Mouse (Mus musculus) heart, embryonic 11.5 days (tissue): ENCODE results near the gene Pbxip1. TPM values are rescaled to one million over a fixed set of nuclear protein-coding genes. Genes with fewer than 3 reads are reported as not detected.
A peak's percentile ranks its signal among the peaks of the same experiment; 100 is the strongest.

ENCODE experiments used
- ATAC-seq: fragments of 200-750 bp; cut with Nextera tagmentation; replicated peaks from 2 replicates; pipeline ENCODE4 v1.8.0; 2017; ENCODE audit warnings: moderate library complexity; ENCODE audit not compliant: insufficient number of reproducible peaks, low FRiP score, low TSS enrichment
- H3K27ac ChIP-seq: fragments of 300-500 bp; sonication (generic); 2 replicates; pipeline ENCODE4 v1.5.1; 2014; ENCODE audit warnings: mild to moderate bottlenecking, low read depth, low read length
- H3K27me3 ChIP-seq: fragments of 300-500 bp; sonication (generic); 2 replicates; pipeline ENCODE4 v1.6.1; 2014; ENCODE audit warnings: mild to moderate bottlenecking, low read length, mixed read lengths; ENCODE audit not compliant: control insufficient read depth, insufficient read depth
- H3K36me3 ChIP-seq: fragments of 300-500 bp; sonication (generic); 2 replicates; pipeline ENCODE4 v1.6.1; 2014; ENCODE audit warnings: mild to moderate bottlenecking, low read length, moderate library complexity, mixed read lengths; ENCODE audit not compliant: control insufficient read depth, insufficient read depth
- H3K4me1 ChIP-seq: fragments of 300-500 bp; sonication (generic); 2 replicates; pipeline ENCODE4 v1.6.1; 2014; ENCODE audit warnings: low read length; ENCODE audit not compliant: control insufficient read depth, insufficient read depth
- H3K4me2 ChIP-seq: fragments of 300-500 bp; sonication (generic); 2 replicates; pipeline ENCODE4 v1.6.1; 2014; ENCODE audit warnings: mild to moderate bottlenecking, moderate library complexity
- H3K4me3 ChIP-seq: fragments of 300-500 bp; sonication (generic); 2 replicates; pipeline ENCODE4 v1.5.1; 2014; ENCODE audit warnings: low read depth, low read length
- H3K9ac ChIP-seq: fragments of 300-500 bp; sonication (generic); 2 replicates; pipeline ENCODE4 v1.6.1; 2014; ENCODE audit warnings: mild to moderate bottlenecking, low read depth, low read length, moderate library complexity
- H3K9me3 ChIP-seq: fragments of 300-500 bp; sonication (generic); replicated peaks from 2 replicates; pipeline ENCODE4 v1.6.1; 2016; ENCODE audit warnings: low read length; ENCODE audit not compliant: control insufficient read depth
- WGBS: fragments of 180-500 bp; shearing (Covaris S2); extraction: QIAGEN DNeasy Blood & Tissue Kit; methylation state at CpG from one replicate; pipeline ENCODE4 v1.1.7; 2014; ENCODE audit not compliant: insufficient replicate concordance; 5-methylcytosine and 5-hydroxymethylcytosine counted together
- polyA plus RNA-seq: library from polyadenylated mRNA; unstranded; fragments of >200 nt; fragmentation: Nextera tagmentation; extraction: Ambion mirVana; gene quantifications from 2 replicates; pipeline ENCODE4 v1.2.1, GENCODE M21; 2014

Gene Pbxip1
- polyA plus RNA-seq, 1 experiment from 2014 or later, result 28.6 TPM

GRCm38 (mm10) chr3:89402693-89403092, 33.8 kb upstream of the Pbxip1 start, which contains the start of gene Lenep:
Gene Lenep (minus strand): TSS chr3:89402793.
- no peaks in the 10 kb centered on the region for H3K4me1 ChIP-seq
- no peak within 1 kb of the TSS for H3K4me3 ChIP-seq
- H3K9me3 ChIP-seq, result no peaks in the 10 kb centered on the region
- H3K4me2 ChIP-seq, result no peak within 1 kb of the TSS
- no peaks in the 10 kb centered on the region for H3K27me3 ChIP-seq
- H3K36me3 ChIP-seq, result peaks cover 12% of the 10 kb centered on the region
- no peak within 1 kb of the TSS for H3K9ac ChIP-seq
- no peak for ATAC-seq
- no peak within 1 kb of the TSS for H3K27ac ChIP-seq
- WGBS, result 75% methylated on average over 5 of the region's 5 CpGs

DNA sequence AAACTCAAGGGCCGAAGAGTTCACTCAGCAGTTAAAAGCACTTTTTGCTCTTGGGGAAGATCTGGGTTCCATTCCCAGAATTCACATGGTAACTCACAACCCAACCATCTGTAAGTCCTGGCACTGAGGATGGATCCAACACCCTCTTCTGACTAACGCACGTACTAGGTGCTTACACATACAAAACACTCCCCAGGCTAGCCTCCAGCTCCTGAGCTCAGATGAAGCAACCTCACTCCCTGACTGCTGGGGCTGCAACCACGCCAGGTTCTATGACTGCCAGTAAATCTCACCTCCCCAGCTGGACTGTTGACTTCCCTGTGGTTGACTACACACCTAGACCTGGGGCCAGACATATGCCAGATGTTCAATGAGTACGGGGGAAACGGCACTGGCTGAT, 29.6 kb upstream of the Pbxip1 start:
- Histone ChIP-seq H3K36me3 (peaks cover 10% of the 10 kb centered on the region), H3K9ac (no peak overlapping the region), H3K27me3 (no peaks in the 10 kb centered on the region), H3K4me2 (no peak overlapping the region), H3K27ac (no peak overlapping the region), H3K9me3 (no peaks in the 10 kb centered on the region), H3K4me1 (peaks cover 6% of the 10 kb centered on the region), H3K4me3 (no peak overlapping the region)
- ATAC-seq, result no peak
- WGBS, result 87% methylated on average over 6 of the region's 6 CpGs

- no peak for ATAC-seq
- Histone ChIP-seq H3K4me3 (no peak overlapping the region), H3K4me1 (peaks cover 6% of the 10 kb centered on the region), H3K9me3 (no peaks in the 10 kb centered on the region), H3K36me3 (peaks cover 7% of the 10 kb centered on the region), H3K4me2 (peak overlapping the region; percentile 16; the same call in 1 of the 2 replicates), H3K27me3 (no peaks in the 10 kb centered on the region), H3K9ac (no peak overlapping the region), H3K27ac (no peak overlapping the region)
- 57% methylated on average over 16 of the region's 16 CpGs for WGBS
Observed at GRCm38 (mm10) chr3:89408448-89408847, 28.1 kb upstream of the Pbxip1 start.

GRCm38 (mm10) chr3:89409701-89410100, 26.8 kb upstream of the Pbxip1 start:
- Histone ChIP-seq H3K27ac (no peak overlapping the region), H3K9me3 (no peaks in the 10 kb centered on the region), H3K4me2 (no peak overlapping the region), H3K4me3 (no peak overlapping the region), H3K9ac (no peak overlapping the region), H3K36me3 (peaks cover 9% of the 10 kb centered on the region), H3K4me1 (peaks cover 6% of the 10 kb centered on the region), H3K27me3 (no peaks in the 10 kb centered on the region)
- WGBS, result 87% methylated on average over 3 of the region's 3 CpGs
- ATAC-seq, result no peak

- WGBS, result 79% methylated on average over 10 of the region's 10 CpGs
- H3K27me3 ChIP-seq, result no peaks in the 10 kb centered on the region
- peak overlapping the region; percentile 77 for H3K9ac ChIP-seq
- peaks cover 17% of the 10 kb centered on the region for H3K36me3 ChIP-seq
- peak overlapping the region; percentile 67 for H3K4me3 ChIP-seq
- peak overlapping the region; percentile 67 for H3K4me2 ChIP-seq
- peaks cover 6% of the 10 kb centered on the region for H3K4me1 ChIP-seq
- H3K27ac ChIP-seq, result no peak overlapping the region
- no peaks in the 10 kb centered on the region for H3K9me3 ChIP-seq
- no peak for ATAC-seq
Observed at GRCm38 (mm10) chr3:89410864-89411263, 25.6 kb upstream of the Pbxip1 start.

- ATAC-seq, result peak; percentile 98
- Histone ChIP-seq H3K4me2 (peak within 1 kb of the TSS; percentile 67), H3K9me3 (no peaks in the 10 kb centered on the region), H3K9ac (peak within 1 kb of the TSS; percentile 77), H3K4me1 (peaks cover 6% of the 10 kb centered on the region), H3K36me3 (peaks cover 22% of the 10 kb centered on the region), H3K27me3 (no peaks in the 10 kb centered on the region), H3K27ac (peak within 1 kb of the TSS; percentile 6; the same call in 1 of the 2 replicates), H3K4me3 (peak within 1 kb of the TSS; percentile 67)
- 6% methylated on average over 28 of the region's 28 CpGs for WGBS
Observed at GRCm38 (mm10) chr3:89411490-89412393, 24.8 kb upstream of the Pbxip1 start, which contains the start of gene Flad1. Gene Flad1 (minus strand): TSS chr3:89411870.

GRCm38 (mm10) chr3:89416158-89416557, 20.3 kb upstream of the Pbxip1 start:
- ATAC-seq, result no peak
- Histone ChIP-seq H3K4me2 (no peak overlapping the region), H3K27me3 (no peaks in the 10 kb centered on the region), H3K9me3 (no peaks in the 10 kb centered on the region), H3K4me1 (peaks cover 8% of the 10 kb centered on the region), H3K9ac (no peak overlapping the region), H3K36me3 (peaks cover 20% of the 10 kb centered on the region), H3K27ac (no peak overlapping the region), H3K4me3 (no peak overlapping the region)
- 95% methylated on average over 8 of the region's 8 CpGs for WGBS

DNA sequence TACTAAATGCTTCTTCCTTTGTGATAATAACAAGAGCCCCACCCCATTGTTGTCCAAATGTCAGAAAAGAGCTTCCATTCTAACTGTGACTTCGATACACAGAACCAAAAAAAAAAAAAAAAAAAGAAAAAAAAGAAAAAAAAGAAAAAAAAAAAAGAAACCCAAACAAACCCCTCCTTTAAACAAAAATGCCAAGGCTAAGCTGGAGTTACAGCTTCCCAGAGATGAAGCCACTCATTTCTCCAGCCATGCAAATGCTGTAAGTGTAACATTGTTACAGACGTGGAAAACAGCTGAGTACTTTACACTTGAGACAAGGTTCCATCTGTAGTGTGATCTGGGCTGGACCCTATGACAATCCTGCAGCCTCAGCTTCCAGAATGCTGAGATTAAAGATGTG, 19.4 kb upstream of the Pbxip1 start:
- H3K4me1 ChIP-seq, result peaks cover 17% of the 10 kb centered on the region
- H3K4me3 ChIP-seq, result peak overlapping the region; percentile 53
- peak overlapping the region; percentile 47; the same call in 1 of the 2 replicates for H3K27ac ChIP-seq
- ATAC-seq, result no peak
- no peaks in the 10 kb centered on the region for H3K27me3 ChIP-seq
- peak overlapping the region; percentile 90 for H3K4me2 ChIP-seq
- 24% methylated on average over 2 of the region's 2 CpGs for WGBS
- H3K9ac ChIP-seq, result peak overlapping the region; percentile 87
- H3K36me3 ChIP-seq, result peaks cover 20% of the 10 kb centered on the region
- H3K9me3 ChIP-seq, result no peaks in the 10 kb centered on the region
